Mouse (Mus musculus) retina, adult 2 months (tissue): ENCODE measurements around the gene Med9.
"Not testable (repeated sequence)": the region's sequence is repeated elsewhere in the genome, so short reads cannot be mapped to it uniquely, and the experiment has no call there.

ENCODE experiments used
- DNase-seq: peaks from one replicate; pipeline ENCODE4 v3.0.0-alpha.2; 2012; ENCODE audit warnings: low read depth, low spot score

Med9 gene

DNA sequence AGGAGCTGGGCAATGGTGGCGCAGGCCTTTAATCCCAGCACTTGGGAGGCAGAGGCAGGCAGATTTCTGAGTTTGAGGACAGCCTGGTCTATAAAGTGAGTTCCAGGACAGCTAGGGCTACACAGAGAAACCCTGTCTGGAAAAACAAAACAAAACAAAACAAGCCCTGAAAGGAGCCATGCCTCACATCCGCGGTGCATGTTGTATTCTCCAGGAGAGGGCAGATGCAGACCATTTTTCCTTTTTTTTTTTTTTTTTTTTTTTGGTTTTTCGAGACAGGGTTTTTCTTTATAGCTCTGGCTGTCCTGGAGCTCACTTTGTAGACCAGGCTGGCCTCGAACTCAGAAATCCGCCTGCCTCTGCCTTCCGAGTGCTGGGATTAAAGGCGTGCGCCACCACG, 3.2 kb upstream of the Med9 start:
- DNase-seq: not testable (repeated sequence)

DNA sequence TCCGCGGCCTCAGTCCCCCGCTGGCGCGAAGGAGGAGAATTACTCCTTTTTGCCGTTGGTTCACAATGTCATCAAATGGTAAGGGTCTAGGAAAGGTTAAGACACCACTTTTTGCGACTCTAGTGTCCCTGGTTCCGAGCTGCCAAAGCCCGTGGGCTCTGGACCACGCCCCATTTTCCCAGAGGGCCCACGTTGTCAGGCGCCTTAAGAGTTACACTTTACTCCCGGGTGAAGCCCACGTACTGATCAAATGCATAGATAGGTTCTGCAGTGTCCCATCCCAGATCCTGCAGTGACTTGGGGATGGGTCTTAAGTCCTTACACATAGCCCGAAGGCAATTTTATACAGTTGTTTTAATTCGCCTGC, 378 bp downstream of the Med9 start:
- DNase-seq: no peak

DNA sequence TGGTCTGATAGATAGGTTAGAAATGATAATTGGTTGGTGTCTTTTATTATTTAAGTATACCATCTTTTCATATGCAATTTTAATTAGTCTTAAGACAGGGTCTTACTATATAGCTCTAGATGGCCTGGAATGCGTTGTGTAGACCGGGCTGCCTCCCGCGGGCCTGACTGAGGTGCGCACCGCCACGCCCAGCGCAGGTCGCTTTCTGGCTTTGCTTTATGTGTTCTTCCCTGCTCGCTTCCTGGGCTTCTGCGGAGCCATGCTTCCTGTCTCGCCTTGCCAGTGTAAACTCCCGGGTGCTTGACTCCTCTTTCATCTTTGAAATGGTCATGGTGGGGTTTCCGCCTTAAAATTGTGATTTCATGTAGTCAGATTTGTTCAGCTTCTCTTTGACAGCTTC, 4.9 kb downstream of the Med9 start:
- DNase-seq: no peak

DNA sequence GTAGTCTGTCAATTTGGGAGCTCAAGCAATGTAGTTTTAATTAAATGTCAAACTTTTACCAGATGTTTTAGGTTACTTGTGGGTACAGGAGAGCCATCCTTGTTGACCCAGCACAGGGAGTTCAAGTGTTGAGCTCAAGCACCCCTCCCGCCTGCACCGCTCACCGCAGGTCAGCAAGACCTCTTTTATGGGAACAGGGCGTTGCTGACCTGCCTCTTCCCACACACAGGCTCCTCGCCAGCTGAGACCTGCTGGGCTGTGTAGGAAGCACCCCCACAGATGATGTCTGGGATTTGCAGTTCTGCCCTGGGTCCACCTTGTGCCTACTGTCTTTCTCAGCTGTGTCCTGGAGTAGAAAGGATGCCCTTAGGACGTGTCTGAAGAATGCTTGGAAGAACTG, 8.7 kb downstream of the Med9 start:
- no peak for DNase-seq

DNA sequence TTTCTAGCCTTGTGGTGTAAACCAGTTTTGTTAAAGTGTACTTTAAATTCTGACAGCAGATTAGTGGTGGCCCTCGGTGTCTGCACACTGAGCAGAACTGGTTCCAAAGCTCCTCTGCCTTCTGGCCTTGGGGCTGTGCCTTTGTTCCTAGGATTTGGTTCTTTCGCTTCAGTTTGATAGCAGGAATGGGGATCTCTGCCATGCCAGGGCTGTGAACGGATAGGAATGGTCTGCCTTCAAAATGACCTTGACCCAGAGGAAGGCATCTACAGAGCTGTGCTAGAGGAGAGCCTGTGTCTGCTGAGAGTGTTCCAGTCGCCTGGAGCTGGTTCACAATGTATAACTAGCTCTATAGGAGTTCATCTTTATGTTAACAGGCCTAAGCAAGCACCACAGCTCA, 11.4 kb downstream of the Med9 start:
- DNase-seq: no peak

DNA sequence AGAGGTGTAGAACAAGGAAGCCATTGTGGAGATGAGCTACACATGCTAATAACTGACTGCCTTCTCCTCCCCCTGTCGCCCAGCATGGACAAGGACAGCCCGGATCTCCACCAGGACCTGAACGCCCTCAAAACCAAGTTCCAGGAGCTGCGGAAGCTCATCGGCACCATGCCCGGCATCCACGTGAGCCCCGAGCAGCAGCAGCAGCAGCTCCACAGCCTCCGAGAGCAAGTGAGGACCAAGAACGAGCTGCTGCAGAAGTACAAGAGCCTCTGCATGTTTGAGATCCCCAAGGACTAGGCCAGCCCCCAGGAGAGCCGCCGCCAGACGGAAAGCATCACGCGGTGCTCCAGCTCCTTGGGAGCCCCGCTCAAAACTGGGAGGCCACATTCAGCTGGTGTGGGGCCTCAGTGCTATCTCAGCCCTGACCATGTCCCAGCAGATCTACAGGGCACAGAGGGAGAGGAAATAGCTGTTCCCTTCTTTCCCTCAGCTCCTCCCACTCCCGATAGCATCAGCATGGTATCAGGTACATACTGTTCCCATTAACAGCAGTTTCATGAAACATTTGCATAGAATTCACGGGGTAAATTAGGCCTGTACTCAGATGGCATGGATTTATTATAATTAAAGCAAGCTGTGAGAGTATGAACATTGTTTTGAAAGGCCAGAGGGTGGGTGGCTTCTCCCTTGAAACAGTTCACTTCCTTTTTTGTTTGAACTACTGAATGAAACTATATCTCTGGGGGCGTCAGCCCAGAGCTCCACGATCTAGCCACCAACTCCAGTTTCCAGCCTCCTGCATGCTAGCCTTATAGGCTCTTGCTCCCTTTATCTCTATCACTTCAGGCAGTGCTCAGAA, 12.7 kb downstream of the Med9 start:
- DNase-seq: no peak

DNA sequence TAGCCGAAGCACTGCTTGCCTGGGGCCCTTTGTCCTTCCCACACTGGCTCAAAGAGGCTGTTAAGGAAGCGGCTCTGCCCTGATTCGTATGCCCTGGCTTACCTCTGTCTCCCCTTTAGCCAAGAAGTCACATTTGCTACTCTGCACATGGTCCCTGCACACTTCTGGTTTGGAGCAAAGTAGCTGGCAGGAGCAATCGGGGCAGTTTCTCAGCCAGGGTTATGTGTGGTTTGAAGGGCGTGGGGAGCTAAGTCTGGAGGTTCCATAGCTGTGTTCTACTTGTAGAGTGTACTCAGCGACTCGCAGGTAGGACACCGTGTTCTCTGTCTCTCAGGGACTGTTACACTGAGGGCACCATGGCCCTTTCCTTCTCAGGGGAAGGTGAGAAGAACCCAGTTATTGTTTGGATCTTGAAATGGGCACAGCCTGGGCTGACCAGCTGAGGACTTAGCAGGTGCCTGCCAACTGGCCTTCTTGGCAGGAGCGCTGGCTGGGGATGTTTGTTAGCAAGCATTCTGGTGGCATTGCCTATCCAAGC, 13.4 kb downstream of the Med9 start:
- no peak for DNase-seq

DNA sequence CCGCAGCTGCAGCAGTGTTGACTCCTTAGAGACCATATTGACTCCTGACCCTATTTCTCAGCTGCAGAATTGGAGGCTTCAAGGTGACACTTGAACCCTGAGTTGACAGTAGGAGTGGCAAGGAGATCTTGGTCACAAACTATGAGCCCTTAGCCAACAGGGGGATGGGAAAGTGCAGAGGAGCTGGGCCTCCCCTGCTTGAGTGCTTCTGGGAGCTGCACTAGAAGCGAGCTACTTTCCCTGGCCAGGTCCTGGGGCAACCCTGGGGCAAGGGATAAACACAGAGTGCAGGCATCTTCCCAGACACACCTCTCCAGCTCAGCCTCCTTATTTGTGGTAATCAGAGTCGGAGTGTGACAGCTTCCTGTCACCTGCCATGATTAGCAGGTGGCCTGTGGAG, 14.6 kb downstream of the Med9 start:
- no peak for DNase-seq

DNA sequence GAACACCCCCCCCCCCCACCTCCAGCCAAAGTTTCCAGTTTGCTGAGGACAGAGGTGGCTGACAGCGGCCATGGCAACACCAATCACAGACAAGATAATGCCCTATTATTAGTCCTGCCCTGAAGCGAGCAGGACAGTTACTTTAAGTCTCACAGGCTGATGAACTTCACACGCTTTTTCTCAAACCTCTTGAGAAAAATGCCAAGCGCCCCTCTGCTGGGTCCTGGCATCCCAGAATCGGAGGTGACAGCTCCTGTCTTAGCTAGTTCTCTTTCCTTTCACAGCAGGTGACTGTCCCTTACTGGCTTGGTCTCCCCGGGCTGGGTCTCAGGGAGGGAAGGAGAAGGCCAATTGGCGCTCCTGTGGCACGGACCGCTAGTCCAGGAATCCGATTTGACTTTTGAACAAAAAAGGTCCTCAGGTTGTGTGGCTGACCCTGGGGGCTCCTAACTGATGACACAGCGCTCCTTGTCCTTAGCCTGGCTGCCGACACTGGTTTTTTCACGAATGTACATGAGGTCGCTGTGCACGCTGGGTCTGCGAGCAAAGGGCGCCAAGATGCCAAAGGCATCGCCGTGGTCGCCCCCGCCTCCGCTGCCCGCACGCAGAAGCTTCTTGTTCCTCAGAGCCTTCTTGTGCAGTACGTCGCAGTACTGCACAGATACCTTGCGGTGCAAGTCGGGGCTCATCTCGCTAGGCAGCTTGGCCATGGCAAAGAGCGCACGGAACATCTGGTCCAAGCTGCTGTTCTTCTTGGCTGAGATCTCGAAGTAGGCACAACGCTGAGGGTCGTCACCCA, 15.6 kb downstream of the Med9 start:
- no peak for DNase-seq

DNA sequence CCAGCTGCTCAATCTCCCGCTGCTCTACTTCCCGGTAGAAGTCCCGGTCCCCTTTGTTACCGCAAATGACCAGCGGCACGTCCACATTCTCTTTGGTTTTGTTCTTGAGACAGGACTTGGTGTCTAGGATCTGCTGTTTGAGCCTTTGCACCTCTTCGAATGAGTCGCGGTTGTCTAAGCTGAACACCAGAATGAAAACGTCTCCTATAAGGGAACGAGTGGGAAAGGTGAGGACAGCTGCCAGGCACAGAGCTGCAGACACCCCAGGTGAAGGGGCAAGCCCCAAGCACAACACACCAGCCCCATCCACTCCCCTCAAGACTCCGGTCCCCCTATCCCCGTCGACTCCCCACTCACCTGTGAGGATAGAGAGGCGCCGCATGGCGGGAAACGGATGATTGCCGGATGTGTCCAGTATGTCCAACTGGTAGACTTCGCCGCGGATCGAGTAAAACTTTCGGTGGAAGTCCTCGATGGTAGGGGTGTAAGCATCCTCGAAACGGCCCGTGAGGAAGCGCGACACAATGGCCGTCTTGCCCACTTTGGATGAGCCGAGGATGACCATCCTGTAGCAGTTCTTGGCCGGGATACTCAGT, 16.3 kb downstream of the Med9 start:
- no peak for DNase-seq

DNA sequence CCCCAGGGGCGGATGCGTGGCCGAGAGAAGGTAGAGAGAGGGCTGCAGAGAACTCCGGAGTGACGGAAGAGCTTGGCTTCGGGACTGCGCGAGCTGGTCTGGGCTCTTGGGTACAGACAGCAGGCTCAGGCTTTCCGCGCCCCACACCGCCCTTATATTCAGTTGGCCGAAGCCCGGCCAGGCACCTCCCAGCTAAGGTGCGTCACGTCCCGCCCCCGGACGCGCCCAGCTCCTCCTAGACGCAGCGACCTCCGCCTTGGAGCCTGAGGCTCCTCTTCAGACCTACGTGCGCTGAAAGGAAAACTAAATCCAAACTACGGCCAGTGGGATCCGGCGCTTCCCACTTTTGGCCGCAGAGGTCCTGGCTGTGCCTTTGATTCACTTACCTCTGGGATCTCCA, 16.8 kb downstream of the Med9 start, which contains the start of gene Rasd1:
Rasd1 (minus strand) TSS at position 127 of the 400 bp plus-strand sequence.
- peak; percentile 32 for DNase-seq

DNA sequence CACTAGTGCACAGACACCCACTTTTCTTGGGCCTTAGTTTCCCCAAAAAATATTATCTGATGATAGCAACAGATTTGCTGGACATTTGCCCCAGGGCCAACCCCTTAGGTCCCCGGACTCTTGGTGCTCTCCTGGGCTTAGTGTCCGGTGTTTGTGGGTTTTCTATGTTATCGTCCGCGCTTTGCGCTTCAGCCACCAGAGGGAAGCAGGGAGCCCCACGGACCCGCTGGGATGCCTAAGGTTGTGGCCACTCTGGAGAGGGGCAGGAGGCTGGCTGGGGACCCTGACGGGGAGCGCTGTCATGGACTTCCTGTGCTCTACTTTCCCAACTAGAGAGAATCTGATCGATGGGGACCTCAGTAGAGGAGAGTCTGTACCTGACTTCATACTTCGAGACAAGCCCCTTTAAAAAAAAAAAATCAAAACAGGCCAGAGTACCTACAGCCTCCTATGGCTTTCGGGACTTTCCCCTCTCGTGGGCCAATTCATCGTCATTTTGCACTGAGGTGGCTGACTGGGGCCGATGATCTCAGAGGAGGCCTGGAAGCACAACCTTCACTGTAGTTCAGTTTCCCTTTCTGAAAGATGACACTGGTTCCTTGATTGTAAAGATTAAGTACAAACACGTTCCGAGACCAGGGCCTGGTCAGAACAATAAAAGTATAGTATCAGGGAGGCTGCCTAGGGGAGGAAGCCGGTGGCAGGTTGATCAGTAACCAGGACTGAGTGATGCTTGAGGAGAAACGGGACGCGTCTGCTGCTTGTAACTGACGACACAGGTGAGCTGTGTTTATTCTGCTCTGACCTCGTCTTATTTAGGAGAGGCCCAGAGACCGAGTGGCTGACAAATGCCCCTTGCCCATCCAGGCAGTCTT, 17.5 kb downstream of the Med9 start:
- peak; percentile 49 for DNase-seq

DNA sequence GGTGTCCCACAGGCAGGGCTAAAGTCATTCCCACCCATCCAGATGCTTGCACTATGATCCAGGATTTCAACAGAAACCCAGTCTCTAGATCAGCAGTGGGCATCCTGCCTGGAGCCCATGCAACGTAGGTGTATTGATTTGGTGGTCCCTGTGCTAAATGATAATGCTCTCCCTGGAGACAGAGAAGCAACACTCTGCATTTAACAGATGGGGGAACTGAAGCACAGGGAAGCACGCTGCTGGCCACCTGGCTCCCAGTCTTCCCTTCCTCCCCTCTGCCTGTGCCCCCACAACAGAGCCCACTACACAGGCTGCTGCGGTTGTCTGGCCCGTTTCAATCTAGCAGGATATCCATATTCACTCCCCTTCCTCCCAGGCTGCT, 18.1 kb downstream of the Med9 start:
- no peak for DNase-seq

DNA sequence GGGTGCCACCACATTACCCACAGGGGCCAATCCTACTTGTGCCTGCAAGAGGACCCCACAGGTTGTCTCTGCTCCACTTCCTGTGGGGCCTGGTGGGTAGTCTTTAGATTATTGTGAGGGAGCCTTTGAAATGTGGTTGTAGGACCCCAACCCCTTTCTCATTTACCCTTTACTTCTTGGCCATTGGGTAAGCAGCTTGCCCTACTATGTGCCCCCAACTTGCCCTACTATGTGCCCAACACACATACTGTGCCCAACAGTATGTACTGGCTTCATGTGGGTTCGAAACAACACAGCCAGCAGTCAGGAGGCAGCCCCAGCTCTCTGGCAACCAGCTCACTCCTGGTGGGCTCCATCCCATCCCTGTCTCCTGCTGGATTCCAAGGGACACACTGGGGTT, 19.8 kb downstream of the Med9 start:
- DNase-seq: no peak

DNA sequence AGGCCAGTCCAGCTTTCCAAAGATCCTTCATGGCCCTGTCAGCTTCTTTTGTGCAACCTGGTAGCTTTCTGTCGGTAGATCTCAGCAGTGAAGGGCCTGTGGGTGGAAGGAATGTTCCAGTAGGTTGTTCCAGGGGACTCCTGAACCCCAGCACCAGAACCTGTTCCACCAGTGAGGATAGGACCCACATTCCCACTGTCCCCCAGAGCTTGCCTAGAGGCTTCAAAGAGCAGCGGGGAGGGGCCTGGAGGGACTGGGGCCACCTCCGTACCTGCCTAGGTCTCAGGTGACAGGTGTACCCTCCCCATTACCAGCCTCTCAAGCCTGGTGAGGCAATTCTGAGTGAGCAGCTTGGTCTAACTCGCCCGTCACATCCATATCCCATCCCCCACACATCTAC, 22.8 kb downstream of the Med9 start:
- DNase-seq: no peak

DNA sequence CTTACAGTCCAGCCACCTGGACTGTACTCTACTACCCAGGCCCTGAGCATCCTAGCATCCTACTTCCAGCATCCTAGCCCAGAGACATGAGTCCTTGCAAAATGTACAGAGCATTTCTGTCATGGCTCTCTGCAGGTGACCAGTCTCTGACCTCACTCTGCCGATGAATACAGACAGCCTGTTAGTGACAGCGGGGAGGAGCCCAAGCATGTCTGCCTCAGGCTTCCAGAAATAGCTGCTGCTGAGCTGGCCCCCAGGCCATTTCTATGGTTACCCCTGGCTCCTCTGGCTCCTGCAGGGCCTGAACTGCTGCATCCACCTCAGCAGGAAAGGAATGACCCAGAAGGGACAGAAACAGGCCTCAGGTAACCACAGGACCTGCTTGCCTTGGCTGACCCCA, 23.7 kb downstream of the Med9 start:
- DNase-seq: no peak

DNA sequence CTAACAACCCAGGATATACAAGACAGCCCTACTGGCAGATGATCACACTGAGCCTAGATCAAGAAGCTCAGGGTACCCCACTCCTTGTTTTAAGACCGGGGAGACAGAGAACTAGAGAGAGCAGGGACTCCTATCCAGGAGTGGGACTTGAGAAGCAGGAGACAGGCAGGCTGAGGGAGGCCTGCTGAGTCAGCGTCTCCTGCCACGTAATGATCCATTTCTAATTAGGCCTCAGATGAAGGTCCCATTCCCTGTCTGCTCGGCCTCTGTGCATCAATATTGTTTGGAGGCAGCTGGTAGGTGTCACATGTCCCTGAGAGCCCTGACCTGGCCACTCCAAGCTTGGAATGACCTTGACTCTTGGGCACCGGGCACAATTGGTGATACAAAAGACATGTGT, 25.4 kb downstream of the Med9 start:
- DNase-seq: no peak

DNA sequence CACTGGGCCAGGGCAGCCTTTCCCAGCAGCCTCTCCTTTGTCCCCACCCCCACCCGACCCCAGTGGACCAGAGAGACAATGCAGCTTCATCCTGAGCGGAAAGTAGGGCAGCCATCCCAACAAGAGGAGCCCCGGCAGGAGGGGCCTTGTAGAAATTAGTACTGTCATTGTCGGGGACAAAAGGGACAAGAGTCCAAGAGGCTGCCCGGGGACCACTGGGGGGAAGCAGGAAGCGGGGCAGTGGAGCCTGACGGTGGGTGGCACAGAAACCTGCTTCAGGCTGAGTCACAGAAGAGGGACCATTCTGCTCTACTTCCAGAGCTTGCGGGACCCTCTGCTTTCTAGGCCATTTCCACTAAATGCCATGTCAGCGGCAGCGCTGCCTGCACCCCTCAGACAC, 27.2 kb downstream of the Med9 start:
- no peak for DNase-seq

DNA sequence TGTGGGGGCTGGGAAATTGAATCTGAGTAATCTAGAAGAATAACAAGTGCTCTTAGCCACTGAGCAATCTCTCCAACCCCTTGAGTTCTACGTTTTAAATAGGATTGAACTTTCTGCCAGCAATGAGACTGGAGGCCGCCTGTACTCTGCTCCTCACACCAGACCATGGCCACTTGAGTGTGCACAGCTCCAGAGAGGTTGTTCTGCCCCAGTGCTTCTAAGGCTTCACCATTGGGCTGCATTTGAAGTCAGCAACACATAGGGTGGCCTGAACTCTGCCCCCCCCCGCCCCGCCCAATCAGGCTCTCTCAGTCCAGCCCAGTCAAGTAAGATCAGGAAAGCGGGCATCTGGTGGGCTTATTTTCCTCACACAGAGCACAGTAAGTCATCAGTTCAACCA, 29.8 kb downstream of the Med9 start:
- no peak for DNase-seq

DNA sequence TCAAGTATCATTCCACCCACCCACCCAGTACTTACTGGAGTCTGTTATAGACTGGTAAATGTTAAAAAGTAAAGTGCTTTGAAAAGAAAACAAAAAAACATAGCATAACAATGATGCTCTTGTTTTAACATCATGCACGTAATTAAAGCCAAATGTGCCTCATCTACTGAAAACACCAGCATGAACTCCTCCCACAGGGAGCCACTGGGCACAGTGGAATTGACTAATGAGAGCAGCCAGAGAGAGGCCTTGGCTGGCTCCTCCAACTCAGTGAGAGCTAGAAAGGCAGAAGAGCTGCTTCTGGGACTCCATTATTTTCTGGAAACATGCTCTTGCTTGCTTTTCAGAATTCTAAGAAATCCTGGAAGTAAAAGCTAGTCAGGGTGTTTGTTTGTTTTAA, 41.4 kb downstream of the Med9 start:
- DNase-seq: no peak

DNA sequence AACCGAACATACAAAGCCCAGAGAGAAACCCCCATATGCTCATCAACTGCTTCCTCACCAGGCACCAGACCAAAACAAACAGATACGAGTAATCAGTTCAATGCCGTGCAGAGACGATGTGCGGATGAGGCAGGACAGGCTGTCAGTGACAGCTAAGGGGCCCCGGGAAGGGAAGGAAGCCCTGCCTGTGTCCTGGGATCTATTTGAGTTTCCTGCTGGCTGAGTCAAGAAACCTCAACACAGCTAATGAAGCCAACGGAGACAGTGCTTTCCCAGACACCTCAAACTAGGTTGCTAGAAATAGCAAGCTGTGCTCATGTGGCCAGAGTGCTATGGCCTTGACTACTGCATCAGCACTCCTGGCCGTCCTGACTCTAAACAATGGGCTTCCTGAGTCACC, 43.4 kb downstream of the Med9 start:
- DNase-seq: no peak
